Mouse (Mus musculus): ENCODE data around the gene Mapk6.

GRCm38 (mm10) chr9:75330821-75331220, 79.0 kb downstream of the Mapk6 start:
- no peak for TF ChIP-seq CTCF (IDR thresholded peaks at IDR 0.05; ENCODE audit: low read depth)
- TF ChIP-seq EP300 (IDR thresholded peaks at IDR 0.05; ENCODE audit: low read depth) = no peak
